Mouse (Mus musculus): Measurements from ENCODE around the gene Adk. TPM values are rescaled to one million over a fixed set of nuclear protein-coding genes. Genes with fewer than 3 reads are reported as not detected.
A peak's percentile ranks its signal among the peaks of the same experiment; 100 is the strongest.

Gene Adk
- total and polyA plus RNA-seq, 3 experiments = 69.0 to 479 (median 102) TPM

DNA sequence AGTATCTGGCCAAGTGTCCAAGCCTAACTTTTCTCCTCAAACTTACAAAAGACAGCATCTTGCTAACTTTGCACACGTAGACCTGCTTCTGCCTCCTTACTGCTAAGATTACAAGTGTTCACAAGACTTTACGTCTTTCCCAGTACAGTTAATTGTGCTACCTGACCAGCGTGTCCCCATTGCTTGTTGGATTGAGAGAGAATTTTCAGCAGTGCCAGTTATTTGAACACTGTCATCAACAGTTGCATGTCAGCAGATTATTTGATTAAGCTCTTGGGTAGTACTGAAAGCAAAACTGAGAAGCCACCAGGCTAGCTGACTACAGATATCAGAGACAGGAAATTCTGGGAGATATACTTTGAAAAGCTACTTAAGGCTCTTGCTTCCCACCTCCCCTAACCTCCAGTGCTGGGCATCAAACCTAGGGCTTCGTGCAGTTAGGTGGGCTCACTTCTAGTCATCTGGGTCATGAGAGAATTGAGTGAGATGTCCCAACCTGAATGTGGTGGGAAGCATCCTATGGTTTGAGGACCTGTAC, 50.4 kb downstream of the Adk start:
- peak overlapping the region in 1 of 2 experiments; percentile 20; a peak in 2 of 4 replicates for H3K4me3 ChIP-seq (ENCODE audit: control insufficient read depth in 1 of 2, insufficient read depth in 1 of 2, low read depth in 2 of 2, low read length in 2 of 2)
- peak; percentile 42 for DNase-seq (ENCODE audit: low read depth, low spot score)
- peaks cover 3 to 22% of the 10 kb centered on the region in 2 experiments for H3K36me3 ChIP-seq (ENCODE audit: control insufficient read depth in 1 of 2, insufficient read depth in 2 of 2, low read length in 2 of 2)
- no peak overlapping the region for H3K9ac ChIP-seq (ENCODE audit: control insufficient read depth, low read depth, low read length, poor library complexity, severe bottlenecking)
- H3K4me1 ChIP-seq (ENCODE audit: control insufficient read depth in 1 of 2, insufficient read depth in 2 of 2, low read length in 2 of 2) = peaks cover 16 to 19% of the 10 kb centered on the region in 2 experiments
- no peaks in the 10 kb centered on the region for H3K27me3 ChIP-seq (ENCODE audit: control insufficient read depth in 1 of 2, insufficient read depth in 2 of 2, low read length in 2 of 2)
- H3K79me2 ChIP-seq (ENCODE audit: control insufficient read depth, insufficient read depth, low read length, poor library complexity) = no peaks in the 10 kb centered on the region
- peak overlapping the region; percentile 22 for H3K27ac ChIP-seq (ENCODE audit: control insufficient read depth, low read depth, low read length)
- no peaks in the 10 kb centered on the region for H3K9me3 ChIP-seq (replicated peaks; ENCODE audit: insufficient read depth, low read length)
- TF ChIP-seq GATA1 (IDR thresholded peaks at IDR 0.05; ENCODE audit: low read depth, low read length) = peak; percentile 32; the same call in 1 of the 2 replicates
- no peak; the same call in 1 of the 2 replicates for TF ChIP-seq RCOR1 (IDR thresholded peaks at IDR 0.05; ENCODE audit: low read depth, low read length)
- no peak for TF ChIP-seq KAT2A (conservative IDR thresholded peaks at IDR 0.05; ENCODE audit: low read depth, low read length)
- TF ChIP-seq EP300 (IDR thresholded peaks at IDR 0.05; ENCODE audit: low read depth in 1 of 2, low read length in 2 of 2) = peak in 1 of 2 experiments; percentile 24; a peak in 1 of 4 replicates
- peak; percentile 53 for TF ChIP-seq ETS1 (IDR thresholded peaks at IDR 0.05; ENCODE audit: low read depth, low read length)

DNA sequence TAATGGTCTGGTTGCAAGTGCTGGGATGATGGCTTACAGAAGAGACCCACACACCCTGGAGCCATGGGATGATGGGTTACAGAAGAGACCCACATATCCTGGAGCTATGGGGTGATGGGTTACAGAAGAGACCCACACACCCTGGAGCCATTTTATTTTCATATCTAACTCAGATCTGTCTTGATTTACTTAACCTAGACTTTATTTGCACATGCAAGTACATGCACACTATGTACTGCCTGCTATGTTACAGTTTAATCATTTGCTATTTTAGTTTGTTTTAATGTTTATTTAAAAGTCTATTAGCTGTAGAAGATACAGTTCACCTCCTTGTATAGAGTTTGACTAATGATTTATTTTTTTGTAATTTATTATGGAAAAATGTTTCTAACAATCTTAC, 52.7 kb downstream of the Adk start:
- peaks cover 13 to 19% of the 10 kb centered on the region in 2 experiments for H3K4me1 ChIP-seq (ENCODE audit: control insufficient read depth in 1 of 2, insufficient read depth in 2 of 2, low read length in 2 of 2)
- no peaks in the 10 kb centered on the region for H3K27me3 ChIP-seq (ENCODE audit: control insufficient read depth in 1 of 2, insufficient read depth in 2 of 2, low read length in 2 of 2)
- H3K9me3 ChIP-seq (replicated peaks; ENCODE audit: insufficient read depth, low read length) = no peaks in the 10 kb centered on the region
- H3K79me2 ChIP-seq (ENCODE audit: control insufficient read depth, insufficient read depth, low read length, poor library complexity) = no peaks in the 10 kb centered on the region
- no peak overlapping the region for H3K9ac ChIP-seq (ENCODE audit: control insufficient read depth, low read depth, low read length, poor library complexity, severe bottlenecking)
- no peak overlapping the region for H3K4me3 ChIP-seq (ENCODE audit: control insufficient read depth in 1 of 2, insufficient read depth in 1 of 2, low read depth in 2 of 2, low read length in 2 of 2)
- TF ChIP-seq ZNF384 (IDR thresholded peaks at IDR 0.05; ENCODE audit: low read depth, low read length) (no peak), NELFE (IDR thresholded peaks at IDR 0.05; ENCODE audit: low read depth, low read length) (no peak), MYB (IDR thresholded peaks at IDR 0.05; ENCODE audit: low read depth, low read length) (no peak)
- peaks cover 3 to 22% of the 10 kb centered on the region in 2 experiments for H3K36me3 ChIP-seq (ENCODE audit: control insufficient read depth in 1 of 2, insufficient read depth in 2 of 2, low read length in 2 of 2)
- no peak for DNase-seq (ENCODE audit: low read depth, low spot score)
- no peak overlapping the region for H3K27ac ChIP-seq (ENCODE audit: control insufficient read depth, low read depth, low read length)

DNA sequence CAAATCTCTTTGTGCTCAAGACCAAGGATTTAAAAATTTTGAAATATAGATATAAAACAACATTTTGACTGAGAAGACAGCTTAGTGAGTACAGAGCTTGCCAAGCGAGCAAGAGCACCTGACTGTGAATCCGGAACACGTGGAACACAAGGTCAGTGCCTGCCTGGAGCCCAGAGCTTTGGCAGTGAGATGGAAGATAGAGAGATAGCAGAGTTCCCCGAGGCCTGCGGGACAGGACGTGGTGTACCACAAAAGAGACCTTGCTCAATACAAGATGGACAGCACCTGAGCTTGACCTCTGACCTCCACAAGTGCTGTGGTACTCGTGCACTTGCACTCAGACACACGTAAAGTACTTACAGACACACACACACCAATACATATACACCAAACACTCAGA, 54.2 kb downstream of the Adk start:
- Histone ChIP-seq H3K9ac (ENCODE audit: control insufficient read depth, low read depth, low read length, poor library complexity, severe bottlenecking) (no peak overlapping the region), H3K9me3 (replicated peaks; ENCODE audit: insufficient read depth, low read length) (no peaks in the 10 kb centered on the region), H3K36me3 (ENCODE audit: control insufficient read depth in 1 of 2, insufficient read depth in 2 of 2, low read length in 2 of 2) (peaks cover 3 to 10% of the 10 kb centered on the region in 2 experiments), H3K4me1 (ENCODE audit: control insufficient read depth in 1 of 2, insufficient read depth in 2 of 2, low read length in 2 of 2) (peaks cover 8 to 14% of the 10 kb centered on the region in 2 experiments), H3K79me2 (ENCODE audit: control insufficient read depth, insufficient read depth, low read length, poor library complexity) (no peaks in the 10 kb centered on the region), H3K4me3 (ENCODE audit: control insufficient read depth in 1 of 2, insufficient read depth in 1 of 2, low read depth in 2 of 2, low read length in 2 of 2) (no peak overlapping the region), H3K27me3 (ENCODE audit: control insufficient read depth in 1 of 2, insufficient read depth in 2 of 2, low read length in 2 of 2) (no peaks in the 10 kb centered on the region), H3K27ac (ENCODE audit: control insufficient read depth, low read depth, low read length) (no peak overlapping the region)
- DNase-seq (ENCODE audit: low read depth, low spot score) = no peak
- TF ChIP-seq MAFK (IDR thresholded peaks at IDR 0.05; ENCODE audit: borderline replicate concordance, low read depth, low read length) = no peak
- no peak for TF ChIP-seq GABPA (IDR thresholded peaks at IDR 0.05; ENCODE audit: low read depth, low read length)
- TF ChIP-seq RAD21 (IDR thresholded peaks at IDR 0.05; ENCODE audit: low read depth, low read length) = no peak
- TF ChIP-seq ELF1 (IDR thresholded peaks at IDR 0.05; ENCODE audit: low read depth, low read length) = no peak
- TF ChIP-seq USF1 (IDR thresholded peaks at IDR 0.05; ENCODE audit: low read depth, low read length) = no peak
- no peak for TF ChIP-seq SIN3A (IDR thresholded peaks at IDR 0.05; ENCODE audit: low read length)
- no peak for TF ChIP-seq MYC (IDR thresholded peaks at IDR 0.05; ENCODE audit: low read depth, low read length)
- TF ChIP-seq E2F4 (IDR thresholded peaks at IDR 0.05; ENCODE audit: borderline replicate concordance, low read depth, low read length) = no peak
- no peak for TF ChIP-seq CTCF (IDR thresholded peaks at IDR 0.05 in 2 of 3, conservative IDR thresholded peaks at IDR 0.05 in 1 of 3; ENCODE audit: control insufficient read depth in 1 of 3, insufficient read depth in 1 of 3, low read depth in 2 of 3, low read length in 3 of 3, poor library complexity in 1 of 3, severe bottlenecking in 1 of 3)
- no peak for TF ChIP-seq ETS1 (IDR thresholded peaks at IDR 0.05; ENCODE audit: low read depth, low read length)
- TF ChIP-seq GATA1 (IDR thresholded peaks at IDR 0.05; ENCODE audit: low read depth, low read length) = no peak
- no peak for TF ChIP-seq EP300 (IDR thresholded peaks at IDR 0.05; ENCODE audit: low read depth in 1 of 2, low read length in 2 of 2)
- TF ChIP-seq MEF2A (IDR thresholded peaks at IDR 0.05; ENCODE audit: extremely low read depth, insufficient replicate concordance, low read depth, low read length, poor library complexity, severe bottlenecking) = no peak
